Mouse (Mus musculus) frontal cortex, postnatal 10 days (tissue): ENCODE measurements around the gene Zfp110.
A peak's percentile ranks its signal among the peaks of the same experiment; 100 is the strongest.
"Not testable (repeated sequence)": the region's sequence is repeated elsewhere in the genome, so short reads cannot be mapped to it uniquely, and the experiment has no call there.

Source experiments
- DNase-seq, 2 experiments: peaks; one replicate each; pipeline ENCODE4 v3.0.0; 2022; ENCODE audit warnings: low spot score in 2 of 2, mixed read lengths in 1 of 2

Gene Zfp110

DNA sequence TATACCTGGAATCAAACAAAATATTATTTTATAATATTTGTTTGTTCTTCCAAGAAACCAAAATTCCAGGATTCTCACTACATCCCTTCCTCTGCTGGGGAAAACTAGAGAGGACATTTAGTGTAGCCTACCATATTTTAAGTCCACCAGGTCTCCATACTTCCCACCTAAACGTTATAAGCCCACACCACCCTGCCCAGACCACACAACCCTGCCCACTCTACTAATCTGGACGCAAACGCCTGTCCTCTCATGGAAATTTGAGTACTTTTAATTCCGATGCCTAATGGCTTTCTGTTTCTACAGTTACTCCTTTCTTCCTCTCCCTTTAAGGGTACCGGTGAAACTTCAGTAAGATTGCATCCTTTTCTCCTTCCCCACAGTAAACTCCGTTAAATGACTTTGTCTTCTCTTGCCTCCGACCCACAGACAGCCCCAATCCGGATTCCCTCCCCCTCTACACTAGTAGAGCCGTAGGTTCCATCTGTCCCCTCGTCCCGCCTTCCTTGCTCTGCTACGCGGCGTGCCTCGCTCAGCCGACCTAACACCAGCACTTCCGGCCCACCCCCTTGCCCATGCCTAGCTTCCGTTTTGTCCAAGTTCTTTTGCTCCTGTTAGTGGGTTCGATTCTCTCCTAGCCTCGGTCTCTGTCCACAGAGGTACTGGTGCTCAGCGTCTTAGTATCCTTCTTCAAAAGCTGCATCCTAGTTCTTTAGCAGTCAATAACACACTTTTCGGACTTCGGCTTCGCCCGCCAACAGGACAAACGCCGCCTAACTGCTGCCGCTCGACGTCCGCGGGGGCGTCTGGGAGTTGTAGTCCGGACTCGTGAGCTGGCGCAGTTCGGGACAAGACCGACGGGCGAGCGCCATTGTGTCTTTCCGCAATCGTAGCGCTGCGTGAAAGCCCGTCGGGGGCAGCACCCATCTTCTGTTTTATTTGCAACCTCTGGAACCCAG lies at the start of gene Zfp110:
TSS of gene Zfp110 (plus strand) at position 600 of the 959 bp plus-strand sequence.
- peak; percentile 72 to 84 for DNase-seq

DNA sequence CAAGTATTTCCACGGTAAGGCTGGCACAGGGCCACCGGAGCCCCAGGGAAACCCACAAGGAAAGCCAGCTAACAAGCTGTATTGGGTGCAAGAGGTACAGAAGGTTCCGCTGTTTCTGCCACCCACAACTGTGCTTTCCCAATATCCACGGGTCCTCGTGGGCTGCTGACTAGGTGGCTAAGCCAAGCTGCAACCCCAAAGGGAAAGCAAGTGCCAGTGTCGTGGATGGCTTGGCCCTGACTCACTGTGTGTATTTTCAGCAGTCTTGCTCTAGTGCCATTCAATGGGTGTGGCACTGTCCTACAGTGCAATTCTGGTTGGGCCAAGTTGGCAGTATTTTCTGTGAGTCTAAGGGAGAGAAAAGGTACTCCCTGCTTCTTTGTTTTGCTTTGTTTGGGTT lies 47.2 kb upstream of the Zfp110 start:
- no peak for DNase-seq

DNA sequence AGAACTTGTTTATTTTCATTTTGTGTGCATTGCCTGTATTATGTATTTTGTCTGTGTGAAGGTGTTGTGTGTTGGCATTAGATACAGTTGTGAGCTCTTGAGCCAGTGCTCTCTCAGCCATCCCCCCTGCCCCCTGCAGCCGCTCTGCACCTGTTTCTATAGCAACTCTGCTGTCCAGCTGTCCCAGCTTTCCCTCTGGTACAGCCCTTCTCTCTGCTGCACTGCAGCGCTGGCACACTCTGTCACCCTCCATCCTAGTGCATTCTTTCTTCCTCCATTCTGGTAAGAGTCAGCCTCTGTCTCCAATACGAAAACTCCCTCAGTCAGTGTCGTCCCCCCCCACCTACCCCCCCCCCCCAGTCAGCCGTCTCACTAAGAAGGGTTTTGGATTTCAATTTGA lies 46.5 kb upstream of the Zfp110 start:
- DNase-seq, result no peak

DNA sequence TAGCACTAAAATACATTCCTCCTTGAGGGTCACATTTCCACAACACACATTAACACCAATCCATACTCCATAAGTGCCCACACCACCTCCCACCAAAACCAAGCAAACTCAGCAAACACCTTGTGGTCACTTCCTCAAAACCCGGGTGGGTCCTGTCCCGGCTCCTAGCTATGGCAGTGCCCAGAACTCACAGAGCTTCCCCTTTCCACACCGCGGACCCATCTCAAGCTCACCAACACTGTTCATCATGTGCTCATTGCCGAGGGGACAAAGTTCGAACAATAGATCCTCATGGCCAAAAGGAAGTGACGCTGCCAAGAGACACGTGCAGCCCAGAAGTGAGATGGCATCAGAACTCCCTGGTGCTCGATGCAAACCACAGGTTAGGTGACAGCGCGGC lies 41.9 kb upstream of the Zfp110 start:
- DNase-seq, result not testable (repeated sequence)

DNA sequence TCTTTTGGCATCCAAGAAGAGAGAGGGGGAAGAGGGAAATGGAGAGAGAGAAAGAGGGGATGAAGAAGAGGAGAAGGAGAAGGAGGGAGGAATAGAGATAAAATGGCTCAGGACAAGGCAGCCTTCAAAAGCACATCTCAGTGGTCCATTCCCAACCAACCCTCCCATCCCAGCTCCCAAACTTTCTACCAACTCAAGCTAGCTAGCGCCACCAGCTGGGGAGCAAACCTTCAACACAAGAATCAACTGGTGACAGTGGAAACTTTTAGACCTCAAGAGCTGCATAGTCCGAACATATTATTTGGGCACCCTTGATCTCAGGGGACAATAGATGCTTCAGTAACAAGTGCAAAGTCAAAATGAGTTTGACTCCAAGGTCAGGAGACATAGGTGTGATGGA lies 36.6 kb upstream of the Zfp110 start:
- DNase-seq, result no peak

DNA sequence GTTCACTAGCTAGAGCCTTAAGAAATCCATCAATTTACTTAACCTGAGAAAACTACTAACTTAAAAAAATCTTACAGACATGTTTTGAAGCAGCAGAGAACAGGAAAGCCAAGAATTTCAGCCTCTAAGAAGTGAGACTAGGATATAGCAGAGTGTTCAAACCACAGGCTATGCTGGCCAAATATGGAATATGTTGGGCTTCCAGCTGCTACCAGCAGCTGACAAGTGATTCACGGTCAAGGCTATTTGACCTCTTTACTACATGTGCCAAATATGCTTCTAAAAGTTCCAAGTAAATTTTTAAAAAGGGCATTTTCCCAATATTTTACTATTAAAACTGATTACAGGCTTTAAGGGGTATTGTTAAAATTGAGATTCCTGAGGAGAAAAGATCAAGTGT lies 35.0 kb upstream of the Zfp110 start:
- DNase-seq, result no peak

DNA sequence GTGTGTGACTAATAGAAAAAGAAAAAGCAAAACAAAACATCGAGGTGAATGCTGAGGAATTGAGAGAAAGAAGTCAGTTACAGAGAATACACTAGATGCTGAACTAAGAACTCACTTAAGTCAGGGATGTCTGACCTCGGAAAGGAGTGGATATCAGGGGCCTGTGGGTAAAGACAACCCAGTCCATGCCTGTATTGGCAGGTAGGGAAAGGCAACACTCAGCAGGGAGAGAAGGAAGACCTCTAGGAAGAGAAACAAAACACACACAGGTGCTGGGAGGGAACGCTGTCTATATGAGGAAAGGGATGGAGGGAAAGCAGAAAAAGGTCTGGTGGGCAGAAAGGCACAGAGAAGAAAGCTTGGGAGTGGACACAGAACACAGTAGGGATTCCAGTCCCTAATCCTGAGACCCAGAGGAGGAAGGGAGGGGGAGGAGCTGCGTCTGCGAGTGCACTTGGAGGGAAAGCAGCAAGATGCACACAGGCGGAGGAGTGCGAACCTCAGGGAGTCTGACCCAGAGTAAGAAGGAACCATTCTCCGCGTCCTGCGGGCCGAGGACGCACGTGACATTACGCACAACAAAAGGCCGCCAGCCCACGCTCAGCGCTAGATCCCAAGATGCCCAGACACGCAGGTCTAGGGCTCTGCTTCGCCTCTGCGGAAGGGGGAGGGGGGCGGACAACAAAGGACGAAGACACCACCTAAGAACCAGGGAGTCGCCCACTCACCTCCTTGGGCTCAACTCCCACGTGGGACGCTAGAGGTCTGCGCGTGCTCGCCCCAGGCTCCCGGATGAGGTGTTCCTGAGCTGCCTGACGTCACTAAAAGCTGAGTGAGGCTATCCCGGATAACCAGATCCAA lies 31.5 kb upstream of the Zfp110 start, which contains the start of gene Zscan18:
TSS of gene Zscan18 (minus strand) at position 770 of the 861 bp plus-strand sequence.
- DNase-seq, result peak; percentile 83 to 87

DNA sequence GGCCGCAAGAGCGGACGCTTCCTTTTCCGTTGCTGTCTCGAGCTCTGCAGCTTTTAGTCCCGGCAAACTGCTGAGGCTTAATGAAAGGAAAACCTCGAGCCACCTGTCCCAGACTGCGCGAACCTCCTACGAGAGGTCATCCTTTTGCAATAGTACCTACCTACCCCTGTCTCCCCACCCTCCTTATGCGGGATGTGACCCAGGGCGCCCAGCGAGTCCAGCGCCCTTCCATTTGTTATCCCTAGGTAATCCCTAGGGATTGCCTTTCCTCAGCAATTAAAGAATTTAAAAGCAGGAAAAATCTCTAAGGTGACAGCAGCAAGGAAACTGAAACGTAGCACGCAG lies 30.9 kb upstream of the Zfp110 start:
- no peak for DNase-seq

DNA sequence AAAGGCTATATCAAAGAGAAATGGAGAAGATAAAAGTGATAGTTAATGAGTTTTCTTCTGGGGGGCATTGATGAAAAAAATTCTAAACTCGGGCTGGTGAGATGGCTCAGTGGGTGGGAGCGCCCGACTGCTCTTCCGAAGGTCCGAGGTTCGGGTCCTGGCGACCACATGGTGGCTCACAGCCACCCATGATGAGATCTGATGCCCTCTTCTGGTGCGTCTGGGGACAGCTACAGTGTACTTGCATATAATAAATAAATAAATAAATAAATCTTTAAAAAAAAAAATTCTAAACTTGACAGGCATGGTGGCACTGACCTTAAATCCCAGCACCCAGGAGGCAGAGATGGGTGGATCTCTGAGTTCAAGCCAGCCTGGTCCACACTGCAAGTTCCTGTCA lies 19.0 kb upstream of the Zfp110 start:
- no peak for DNase-seq

DNA sequence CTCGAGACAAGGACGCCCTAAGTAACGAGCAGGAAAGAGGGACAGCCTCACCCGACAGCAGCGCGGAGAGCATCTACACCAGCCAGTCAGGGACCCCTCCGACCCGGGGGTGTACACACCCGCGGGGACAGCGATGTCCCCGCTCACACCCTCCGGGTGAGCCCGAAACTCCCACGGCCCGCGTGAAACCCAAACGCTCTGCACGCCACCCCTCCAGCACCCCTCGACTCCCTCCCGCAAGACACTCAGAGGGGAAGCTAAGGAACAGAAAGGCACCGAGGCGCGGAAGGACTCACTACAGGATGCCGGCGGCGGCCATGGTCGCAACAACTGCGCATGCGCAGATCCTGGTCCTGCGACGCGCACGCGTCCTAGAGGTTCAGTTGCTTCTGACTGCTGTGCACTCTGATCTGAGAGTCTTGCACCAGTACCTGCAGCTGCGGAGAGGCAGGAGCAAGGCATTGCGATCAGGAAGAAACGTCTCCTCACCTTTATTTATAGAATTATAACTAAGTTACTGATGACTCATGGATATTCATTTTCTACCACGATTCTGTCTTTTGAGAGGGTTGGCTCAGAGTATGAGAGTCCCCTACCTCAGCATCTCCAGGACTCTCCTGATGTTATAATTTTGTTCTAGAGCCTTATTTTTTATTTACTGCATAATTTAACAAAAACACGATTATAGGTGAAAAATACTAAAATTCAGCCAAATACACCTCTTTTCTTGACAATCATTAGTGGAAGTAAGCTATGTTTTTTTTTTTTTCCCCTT lies 15.9 kb upstream of the Zfp110 start, which contains the start of gene Zfp329:
TSS of gene Zfp329 (minus strand) at position 338 of the 775 bp plus-strand sequence.
- DNase-seq, result peak; percentile 83 to 93

DNA sequence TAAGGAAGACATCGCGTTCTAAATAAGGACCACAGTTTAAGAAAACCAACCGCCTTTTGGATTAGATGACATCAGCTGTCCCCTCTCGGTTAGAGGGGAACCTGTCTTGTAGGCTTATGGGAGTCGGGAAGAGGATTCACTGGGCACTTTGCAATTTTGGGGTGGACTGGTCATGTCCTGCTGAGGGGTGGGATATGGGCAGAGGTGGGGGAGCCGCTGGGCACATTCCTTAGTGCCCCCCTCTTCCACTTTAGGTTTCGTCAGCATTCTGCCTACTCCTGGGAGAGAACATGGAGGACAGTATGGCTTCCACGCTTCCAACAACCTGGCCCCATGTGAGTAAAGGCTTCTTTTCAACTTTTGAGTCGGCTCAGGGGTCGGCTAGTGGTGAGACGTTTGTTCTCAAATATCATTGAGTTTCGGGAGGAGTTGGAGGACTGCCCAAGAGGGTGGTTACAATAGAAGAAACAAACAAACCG lies 671 bp downstream of the Zfp110 start:
- peak in 1 of 2 experiments; percentile 9 for DNase-seq

DNA sequence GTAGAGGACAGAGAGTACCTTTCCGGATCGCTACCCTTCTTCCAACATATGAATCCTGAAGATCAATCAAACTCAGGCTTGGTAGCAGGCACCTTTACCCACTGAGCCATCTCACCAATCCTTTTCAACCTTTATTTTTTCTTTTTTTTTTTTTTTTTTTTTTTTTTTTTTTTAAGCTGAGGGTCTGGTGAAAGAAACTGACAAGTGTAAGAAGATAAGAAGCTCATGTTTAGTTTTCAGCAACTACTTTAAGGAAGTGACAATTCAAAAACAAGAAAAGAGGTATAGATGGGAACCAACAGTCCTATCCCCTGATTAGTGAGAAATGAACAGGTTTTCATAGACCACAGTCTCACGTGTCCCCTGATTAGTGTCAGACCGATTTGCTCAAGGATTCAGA lies 1.2 kb downstream of the Zfp110 start:
- DNase-seq, result no peak

DNA sequence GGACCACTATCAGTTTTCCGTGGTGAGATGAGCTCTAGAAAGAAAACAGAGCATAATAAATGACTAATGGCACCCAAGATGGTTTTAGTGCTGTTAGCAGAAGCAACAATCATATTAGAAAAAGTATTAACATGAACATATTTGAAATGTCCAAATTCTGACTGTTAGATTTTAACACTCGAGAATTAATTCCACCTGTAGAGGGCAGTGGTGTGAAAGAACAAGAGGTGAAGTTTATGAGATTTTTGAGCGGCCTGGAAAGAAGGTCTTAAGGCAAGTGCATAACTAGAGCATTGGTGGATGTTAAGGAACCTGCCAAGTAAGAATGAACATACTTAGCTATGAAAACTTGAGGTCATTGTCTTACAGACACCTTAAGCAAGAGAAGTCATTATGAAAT lies 39.7 kb downstream of the Zfp110 start:
- no peak for DNase-seq

DNA sequence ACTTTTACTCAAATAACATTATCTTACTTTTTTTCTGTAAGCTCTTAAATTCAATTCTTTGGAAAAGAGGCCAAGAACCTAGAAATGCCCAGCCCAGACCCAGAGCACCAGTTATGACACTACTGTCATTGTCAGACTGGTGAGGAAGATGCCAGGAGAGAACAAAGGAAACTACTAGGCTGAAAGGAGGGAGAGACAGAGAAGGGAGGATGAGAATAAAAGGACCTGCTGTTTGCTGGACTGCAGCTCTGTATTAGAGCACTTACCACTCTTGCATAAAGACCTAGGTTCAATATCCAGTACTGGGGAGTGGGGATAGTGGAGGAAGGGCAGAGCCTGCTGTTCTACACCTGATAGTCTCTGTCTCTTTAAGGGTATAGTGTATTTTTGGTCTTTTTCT lies 45.5 kb downstream of the Zfp110 start:
- DNase-seq, result no peak

DNA sequence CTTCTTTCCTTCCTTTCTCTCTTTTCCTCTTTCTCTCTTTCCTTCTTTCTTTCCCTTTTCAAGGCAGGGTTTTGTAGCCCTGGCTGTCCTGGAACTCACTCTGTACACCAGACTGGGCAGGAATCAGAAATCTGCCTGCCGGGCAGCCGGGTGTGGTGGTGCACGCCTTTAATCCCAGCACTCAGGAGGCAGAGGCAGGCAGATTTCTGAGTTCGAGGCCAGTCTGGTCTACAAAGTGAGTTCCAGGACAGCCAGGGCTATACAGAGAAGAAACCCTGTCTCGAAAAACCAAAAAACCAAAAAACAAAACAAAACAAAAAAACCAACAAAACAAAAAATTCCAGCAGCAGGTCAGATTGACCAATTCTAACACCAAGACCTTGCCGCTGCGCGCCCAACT lies 45.9 kb downstream of the Zfp110 start:
- not testable (repeated sequence) for DNase-seq

DNA sequence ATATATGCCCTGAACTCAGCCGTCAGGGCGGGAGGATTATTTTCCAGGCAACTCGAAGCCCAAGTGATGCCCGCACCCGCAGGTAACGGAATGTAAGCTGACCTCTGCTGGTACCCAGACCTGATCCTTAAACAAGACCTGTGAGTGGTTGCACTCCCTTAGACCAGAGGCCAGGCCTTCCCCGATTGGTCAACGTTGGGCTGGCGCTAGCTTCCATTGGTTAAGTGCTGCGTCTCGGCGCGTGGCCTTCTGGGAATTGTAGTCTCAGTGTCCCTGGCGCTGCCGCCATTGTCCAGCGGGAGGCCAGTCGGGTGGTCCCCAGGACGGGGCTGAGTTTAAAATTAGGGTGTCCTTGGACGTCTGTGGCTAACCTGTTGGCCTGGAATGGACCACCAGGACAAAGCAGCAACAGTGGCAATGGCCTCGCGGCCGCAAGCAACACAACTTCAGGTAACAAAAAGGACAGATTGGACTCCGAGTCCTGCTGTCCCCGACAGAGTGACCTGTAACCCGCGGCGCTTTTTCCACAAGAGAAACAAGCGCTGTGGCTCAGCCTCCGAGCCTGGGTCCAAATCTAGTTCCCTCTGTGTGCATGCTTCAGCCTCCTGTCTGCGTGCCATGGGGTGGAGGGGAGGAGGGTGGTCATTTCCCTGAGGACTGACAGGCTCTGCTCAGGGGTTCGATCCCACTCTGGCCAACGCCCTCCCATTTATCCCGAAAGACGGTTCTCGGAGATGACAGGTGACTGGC lies 46.5 kb downstream of the Zfp110 start, which contains the start of gene Zfp128:
TSS of gene Zfp128 (plus strand) at position 267 of the 750 bp plus-strand sequence.
- DNase-seq, result peak; percentile 93 to 95

DNA sequence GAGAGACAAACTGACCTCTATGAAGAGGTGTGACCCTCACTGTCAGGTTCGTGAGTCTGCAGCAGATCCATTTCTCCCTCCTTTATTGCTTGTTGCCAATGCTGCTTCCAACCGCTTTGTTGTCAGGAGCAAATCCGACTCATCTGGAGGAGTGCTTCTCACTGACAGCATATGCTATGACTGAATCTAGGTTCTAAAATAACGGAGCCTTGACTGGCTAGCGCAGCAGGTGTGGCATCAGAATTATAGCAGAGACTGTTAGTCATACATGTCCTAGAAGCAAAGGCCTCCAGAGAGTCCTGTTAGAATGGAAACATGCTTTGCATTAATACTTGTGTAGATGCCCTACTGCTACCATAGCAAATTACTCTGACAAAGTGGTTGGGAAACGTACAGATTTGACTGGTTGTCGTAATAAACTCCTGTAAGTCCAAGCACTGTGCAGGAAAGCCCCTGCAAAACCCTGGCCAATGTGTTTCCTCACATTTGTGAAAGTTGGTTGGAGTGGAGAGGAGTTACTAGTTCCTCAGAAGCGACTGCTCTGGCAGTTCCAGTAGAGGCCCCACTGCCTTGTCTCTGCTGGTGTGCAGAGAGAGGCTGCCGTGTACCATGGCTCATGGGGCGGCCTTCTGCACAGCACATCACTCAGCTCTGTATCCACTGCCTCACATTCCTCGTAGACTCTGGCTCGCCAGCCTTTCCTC lies 52.2 kb downstream of the Zfp110 start:
- DNase-seq, result no peak

DNA sequence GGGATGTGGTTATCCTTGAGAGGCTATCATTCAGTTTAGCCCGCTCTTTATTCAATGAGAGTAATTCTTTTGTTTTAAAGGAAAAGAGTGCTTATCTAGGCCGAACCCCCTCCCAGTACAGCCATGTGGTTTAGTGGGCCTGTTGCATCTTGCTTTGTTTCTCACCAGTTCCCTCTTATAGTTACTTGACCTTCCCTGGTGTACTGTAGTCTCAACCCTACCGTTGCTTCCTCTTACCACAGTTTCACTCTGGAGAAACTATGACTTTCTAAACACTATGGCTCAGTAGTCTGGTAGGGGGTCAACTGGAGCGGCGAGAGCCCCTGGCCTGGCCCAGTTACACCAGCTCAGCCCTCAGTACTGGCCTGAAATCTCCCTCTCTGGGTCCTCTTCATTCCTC lies 53.0 kb downstream of the Zfp110 start:
- DNase-seq, result no peak

DNA sequence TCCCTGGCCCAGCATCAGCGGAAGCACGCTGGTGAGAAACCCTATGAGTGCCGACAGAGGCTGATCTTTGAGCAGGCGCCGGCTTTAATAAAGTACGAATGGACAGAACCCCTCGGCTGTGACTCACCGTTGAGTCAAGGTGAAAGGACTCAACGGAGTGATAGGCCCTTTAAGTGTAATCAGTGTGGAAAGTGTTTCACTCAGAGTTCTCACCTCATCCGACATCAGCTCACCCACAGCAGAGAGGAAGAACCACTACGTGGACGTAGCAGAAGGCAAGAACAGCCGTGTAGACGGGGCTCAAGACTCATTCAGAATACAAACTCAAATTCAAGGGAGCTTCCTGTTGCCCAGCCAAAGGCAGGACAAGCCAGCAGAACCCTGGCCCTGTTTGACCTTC lies 56.4 kb downstream of the Zfp110 start:
- DNase-seq, result no peak

DNA sequence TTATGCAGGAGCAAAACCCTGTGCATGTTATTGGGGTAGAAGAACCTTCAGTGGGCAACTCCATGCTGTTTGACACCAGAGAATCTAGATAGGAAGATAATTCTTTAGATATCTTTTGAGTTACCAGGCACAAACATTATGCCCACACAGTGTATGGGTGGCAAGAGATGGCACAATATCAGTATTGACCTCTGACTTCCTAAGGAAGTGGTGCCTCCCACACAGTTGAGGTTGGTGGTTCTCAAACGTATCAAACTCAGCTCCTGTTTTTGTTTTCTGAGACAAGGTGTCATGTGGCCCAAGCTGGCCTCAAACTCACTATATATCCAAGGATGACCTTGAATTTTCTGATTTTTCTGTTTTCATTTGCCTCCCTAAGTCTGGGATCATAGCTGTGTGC lies 56.8 kb downstream of the Zfp110 start:
- DNase-seq, result no peak
